Mouse (Mus musculus): Measurements from ENCODE around the gene Anp32b. TPM values are rescaled to one million over a fixed set of nuclear protein-coding genes. Genes with fewer than 3 reads are reported as not detected.
A peak's percentile ranks its signal among the peaks of the same experiment; 100 is the strongest.

Anp32b gene
- polyA plus RNA-seq, 1 experiment from 2014 or later = 351 TPM

DNA sequence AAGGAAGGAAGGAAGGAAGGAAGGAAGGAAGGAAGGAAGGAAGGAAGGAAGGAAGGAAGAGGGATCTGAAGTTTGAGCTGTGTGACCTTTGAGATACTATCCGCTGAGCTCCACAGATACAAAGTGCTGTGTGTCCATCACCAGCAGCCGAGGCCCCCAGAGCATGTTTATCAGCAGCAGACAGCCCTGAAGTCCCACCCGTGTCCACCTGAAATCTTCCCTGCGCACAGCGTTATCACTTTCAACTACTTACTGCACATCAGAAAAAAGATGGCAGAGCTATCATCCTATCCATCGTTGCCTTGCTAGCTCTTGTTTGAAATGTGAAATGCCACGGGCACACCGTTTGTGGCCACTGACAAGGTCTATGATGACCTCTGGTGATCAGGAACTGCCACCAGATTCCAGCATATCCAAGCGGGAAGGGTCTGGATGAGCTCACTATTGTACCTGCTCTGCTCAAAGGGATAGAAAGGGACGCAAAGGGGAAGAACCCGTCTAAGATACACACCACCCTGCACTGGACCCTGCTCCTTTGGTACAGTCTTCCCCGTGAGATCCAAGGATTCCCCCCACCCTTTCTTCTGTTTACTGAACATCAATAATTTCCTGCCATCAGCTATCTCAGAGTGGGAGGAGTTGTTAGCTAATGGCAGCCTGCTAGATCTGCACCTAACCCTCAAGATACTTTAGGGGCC is 18.2 kb upstream of the Anp32b start:
- Histone ChIP-seq H3K4me2 (no peak overlapping the region), H3K4me1 (no peaks in the 10 kb centered on the region), H3K9ac (no peak overlapping the region), H3K27ac (no peak overlapping the region), H3K4me3 (replicated peaks) (no peak overlapping the region), H3K27me3 (no peaks in the 10 kb centered on the region), H3K9me3 (replicated peaks) (no peaks in the 10 kb centered on the region), H3K36me3 (no peaks in the 10 kb centered on the region)
- ATAC-seq (replicated peaks; ENCODE audit: low FRiP score) = peak; percentile 81
- WGBS = 82% methylated on average over 12 of the region's 12 CpGs

DNA sequence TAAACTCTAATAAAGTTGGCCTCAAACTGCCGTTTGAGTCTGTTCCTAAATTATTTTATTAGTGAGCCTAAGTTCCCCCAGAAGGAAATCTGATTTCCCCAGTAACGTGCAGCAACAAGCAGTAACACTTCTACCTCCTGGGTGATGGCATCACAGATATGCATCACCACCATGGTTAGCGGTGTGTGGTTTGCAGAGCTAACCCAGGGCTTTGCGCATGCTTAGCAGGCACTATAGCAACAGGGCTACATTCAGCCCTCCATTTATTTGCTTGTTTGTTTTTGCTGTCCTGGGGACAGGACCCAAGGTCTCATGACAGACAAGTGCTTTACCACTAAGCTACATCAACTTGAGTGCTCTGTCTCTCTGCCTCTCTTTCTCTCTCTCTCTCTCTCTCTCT is 8.2 kb upstream of the Anp32b start:
- no peak overlapping the region for H3K9ac ChIP-seq
- WGBS = 60% methylated on average over 4 of the region's 4 CpGs
- no peaks in the 10 kb centered on the region for H3K9me3 ChIP-seq (replicated peaks)
- no peaks in the 10 kb centered on the region for H3K27me3 ChIP-seq
- no peak for ATAC-seq (replicated peaks; ENCODE audit: low FRiP score)
- 0 out of 2 replicates have a peak, but pooled peaks cover 3% of the 10 kb centered on the region for H3K4me1 ChIP-seq
- H3K36me3 ChIP-seq = no peaks in the 10 kb centered on the region
- H3K4me3 ChIP-seq (replicated peaks) = no peak overlapping the region
- no peak overlapping the region for H3K4me2 ChIP-seq
- no peak overlapping the region for H3K27ac ChIP-seq

DNA sequence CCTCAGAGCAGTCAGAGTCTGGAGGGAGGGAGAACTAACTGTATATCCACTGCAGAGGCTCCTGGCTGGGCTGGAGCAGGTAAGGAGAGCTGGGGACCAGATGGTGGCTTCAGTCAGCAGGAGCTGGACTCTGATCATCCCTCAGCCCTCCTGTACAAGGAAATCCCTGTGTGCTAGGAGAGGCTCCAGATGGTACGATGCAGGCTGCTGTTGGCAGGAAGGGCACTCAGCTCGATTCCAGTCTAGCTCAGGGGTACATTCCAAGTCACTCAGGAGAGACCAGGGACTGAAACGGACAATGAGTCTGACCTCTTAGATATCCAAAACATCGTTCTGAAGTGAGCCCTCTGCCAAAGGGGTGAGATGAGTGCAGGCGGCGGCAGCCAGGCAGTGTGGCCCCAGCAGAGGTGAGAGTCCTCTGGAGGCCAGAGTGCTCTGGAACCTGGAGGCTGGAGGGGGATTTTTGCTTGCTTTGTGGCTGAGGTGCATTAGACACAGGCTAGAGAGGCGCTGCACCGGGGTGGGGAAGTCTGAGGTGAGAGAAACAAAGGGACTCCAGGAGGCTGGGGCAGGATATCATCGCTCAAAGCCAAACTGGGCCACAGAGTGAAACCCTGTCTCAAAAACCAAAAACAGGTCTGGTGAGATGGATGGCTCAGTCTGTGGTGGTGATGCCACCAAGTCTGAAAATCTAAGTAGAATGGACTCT is 5.3 kb upstream of the Anp32b start:
- Histone ChIP-seq H3K9ac (no peak overlapping the region), H3K4me3 (replicated peaks) (no peak overlapping the region), H3K4me2 (no peak overlapping the region), H3K9me3 (replicated peaks) (no peaks in the 10 kb centered on the region), H3K36me3 (no peaks in the 10 kb centered on the region), H3K27me3 (no peaks in the 10 kb centered on the region), H3K4me1 (peaks cover 8% of the 10 kb centered on the region; the same call in 1 of the 2 replicates), H3K27ac (no peak overlapping the region)
- 39% methylated on average over 9 of the region's 9 CpGs for whole genome bisulfite sequencing
- no peak for ATAC-seq (replicated peaks; ENCODE audit: low FRiP score)

DNA sequence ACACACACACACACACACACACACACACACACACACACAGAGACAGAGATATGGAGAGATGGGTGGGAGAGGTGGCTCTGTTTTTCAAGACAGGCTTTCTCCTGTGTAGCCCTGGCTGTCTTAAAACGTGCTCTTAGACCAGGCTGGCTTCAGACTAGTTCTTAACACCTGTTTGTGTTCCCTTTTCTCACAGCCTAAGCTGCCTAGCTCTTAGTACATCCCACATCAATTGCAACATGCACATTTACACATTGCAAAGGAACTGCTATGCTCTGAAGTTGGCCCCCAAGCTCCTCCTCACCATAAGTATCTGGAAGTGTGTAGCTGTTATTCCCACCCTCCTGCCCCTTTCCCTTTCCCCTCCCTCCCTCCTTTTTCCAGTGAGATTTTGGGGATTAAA is 3.2 kb upstream of the Anp32b start:
- no peak overlapping the region for H3K27ac ChIP-seq
- H3K9me3 ChIP-seq (replicated peaks) = no peaks in the 10 kb centered on the region
- no peak overlapping the region for H3K4me3 ChIP-seq (replicated peaks)
- WGBS = 56% methylated on average over 1 of the region's 1 CpGs
- H3K4me2 ChIP-seq = no peak overlapping the region
- no peak overlapping the region for H3K9ac ChIP-seq
- no peaks in the 10 kb centered on the region for H3K36me3 ChIP-seq
- peaks cover 10% of the 10 kb centered on the region for H3K4me1 ChIP-seq
- no peaks in the 10 kb centered on the region for H3K27me3 ChIP-seq
- no peak for ATAC-seq (replicated peaks; ENCODE audit: low FRiP score)

DNA sequence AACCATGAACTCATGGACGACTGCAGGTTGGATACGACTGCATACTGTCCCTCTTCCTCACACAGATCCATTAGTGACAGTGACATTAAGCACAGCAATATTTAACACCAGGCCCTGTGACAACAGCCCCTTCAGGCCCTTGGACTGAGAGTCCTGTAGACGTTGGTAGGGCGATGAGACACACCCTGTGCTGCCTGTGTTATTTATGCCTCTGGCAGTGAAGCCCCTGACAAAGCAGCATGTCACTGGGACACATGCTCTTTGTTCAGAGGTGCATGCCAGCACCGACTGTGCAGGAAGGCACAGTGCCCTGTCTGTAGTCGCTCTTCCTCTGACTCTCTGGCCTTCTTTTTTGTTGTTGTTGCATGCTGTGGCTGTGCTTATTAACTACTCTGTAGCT is 1.8 kb upstream of the Anp32b start:
- H3K9me3 ChIP-seq (replicated peaks) = no peaks in the 10 kb centered on the region
- H3K4me3 ChIP-seq (replicated peaks) = no peak overlapping the region
- no peak overlapping the region for H3K9ac ChIP-seq
- no peaks in the 10 kb centered on the region for H3K27me3 ChIP-seq
- H3K4me1 ChIP-seq = peaks cover 24% of the 10 kb centered on the region
- H3K27ac ChIP-seq = no peak overlapping the region
- no peaks in the 10 kb centered on the region for H3K36me3 ChIP-seq
- 57% methylated on average over 6 of the region's 6 CpGs for WGBS
- no peak overlapping the region for H3K4me2 ChIP-seq
- no peak for ATAC-seq (replicated peaks; ENCODE audit: low FRiP score)

DNA sequence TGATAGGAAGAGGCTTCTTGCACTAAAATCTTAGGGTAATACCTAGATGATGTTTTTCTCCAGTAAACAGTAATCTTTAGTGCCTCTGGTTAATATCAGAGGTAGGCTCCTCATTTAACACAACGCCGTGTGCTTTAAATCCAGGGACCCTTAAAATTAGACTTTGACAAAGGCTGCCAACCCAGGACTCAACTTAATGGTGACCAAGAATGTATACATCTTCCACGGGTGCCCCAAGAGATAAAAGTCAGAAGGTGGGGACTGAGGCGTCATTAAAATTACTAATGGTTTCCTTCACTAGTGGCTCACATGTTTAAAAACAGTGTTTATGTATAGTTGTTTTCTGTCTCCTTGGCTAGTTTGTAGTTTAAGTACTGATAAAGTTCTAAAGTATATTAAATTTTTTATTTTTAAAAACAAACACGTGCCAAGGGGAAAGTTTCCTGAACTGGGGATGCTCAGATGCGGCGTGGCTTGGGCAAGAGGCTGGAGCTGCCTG is 633 bp upstream of the Anp32b start:
- Histone ChIP-seq H3K4me3 (replicated peaks) (peak overlapping the region; percentile 93), H3K4me1 (peaks cover 36% of the 10 kb centered on the region), H3K4me2 (peak overlapping the region; percentile 86), H3K27me3 (no peaks in the 10 kb centered on the region), H3K36me3 (no peaks in the 10 kb centered on the region), H3K9me3 (replicated peaks) (no peaks in the 10 kb centered on the region), H3K9ac (peak overlapping the region; percentile 99), H3K27ac (peak overlapping the region; percentile 99)
- ATAC-seq (replicated peaks; ENCODE audit: low FRiP score) = no peak
- WGBS = 31% methylated on average over 7 of the region's 7 CpGs

DNA sequence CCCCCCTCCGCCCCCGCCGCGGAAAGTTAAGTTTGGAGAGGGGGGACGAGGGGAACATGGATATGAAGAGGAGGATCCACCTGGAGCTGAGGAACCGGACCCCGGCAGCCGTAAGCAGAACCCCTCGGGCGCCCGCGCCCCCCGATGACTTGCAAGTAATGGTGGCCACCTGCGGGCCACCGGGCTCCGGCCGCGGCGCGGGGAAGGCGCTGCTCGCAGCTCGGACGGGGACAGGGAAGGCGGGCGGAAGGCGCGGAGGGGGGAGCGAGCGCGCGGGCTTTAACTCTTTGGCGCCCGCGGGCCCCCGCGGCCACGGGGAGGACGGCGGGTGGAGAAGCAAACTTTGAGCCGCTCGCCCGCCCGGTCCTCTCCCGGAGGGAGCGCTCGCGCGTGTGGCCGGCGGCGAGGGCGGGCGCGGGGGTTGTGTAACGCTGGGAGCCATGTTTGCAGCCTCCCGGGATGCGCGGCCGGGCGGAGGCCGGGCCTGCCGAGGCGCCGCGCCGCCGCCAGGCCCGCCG is 597 bp downstream of the Anp32b start:
- Histone ChIP-seq H3K27ac (peak overlapping the region; percentile 99), H3K36me3 (no peaks in the 10 kb centered on the region), H3K4me3 (replicated peaks) (peak overlapping the region; percentile 93), H3K9me3 (replicated peaks) (no peaks in the 10 kb centered on the region), H3K9ac (peak overlapping the region; percentile 99), H3K4me1 (peaks cover 43% of the 10 kb centered on the region), H3K27me3 (no peaks in the 10 kb centered on the region), H3K4me2 (peak overlapping the region; percentile 86)
- ATAC-seq (replicated peaks; ENCODE audit: low FRiP score) = peak; percentile 46
- WGBS = under 1% methylated on average over 59 of the region's 70 CpGs

DNA sequence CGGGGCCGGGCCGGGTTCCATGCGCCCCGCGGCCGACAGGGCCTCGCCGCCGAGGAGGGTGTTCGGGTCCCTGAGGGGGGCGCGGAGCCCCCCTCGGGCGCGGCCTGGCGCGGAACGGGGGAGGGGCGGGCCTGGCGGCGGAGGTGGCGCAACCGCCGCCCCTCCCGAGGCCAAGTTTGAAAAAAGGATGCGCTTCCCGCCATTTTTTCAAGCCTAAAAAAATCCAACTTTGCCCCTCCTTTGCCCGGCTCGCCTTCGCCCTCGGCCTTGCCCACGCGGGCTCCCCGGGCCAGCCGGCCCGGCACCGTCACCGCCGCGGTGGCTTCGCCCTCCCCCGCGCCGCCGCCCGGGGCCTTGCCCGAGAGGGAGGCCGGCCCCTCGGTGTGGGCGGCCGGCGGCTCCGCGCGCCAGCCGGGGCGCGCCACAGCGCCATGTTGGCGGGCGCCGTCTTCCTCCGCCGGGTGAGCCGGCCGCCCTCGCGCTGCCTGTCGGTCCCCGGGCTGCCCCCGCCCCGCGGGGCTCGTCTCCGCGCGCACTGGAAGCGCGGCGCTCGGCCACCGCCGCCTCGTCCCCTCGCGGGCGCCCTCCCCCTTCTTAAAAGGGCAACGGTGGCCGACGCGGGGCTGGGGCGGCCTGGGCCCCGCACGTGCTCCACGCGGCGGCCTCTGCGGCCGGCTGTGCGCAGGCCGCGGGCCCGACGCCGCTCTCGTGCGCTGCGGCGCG is 1.2 kb downstream of the Anp32b start:
- H3K4me1 ChIP-seq = peaks cover 48% of the 10 kb centered on the region
- no peaks in the 10 kb centered on the region for H3K27me3 ChIP-seq
- peak overlapping the region; percentile 93 for H3K4me3 ChIP-seq (replicated peaks)
- peak overlapping the region; percentile 99 for H3K27ac ChIP-seq
- H3K9ac ChIP-seq = peak overlapping the region; percentile 99
- WGBS = under 1% methylated on average over 60 of the region's 111 CpGs
- H3K36me3 ChIP-seq = 0 out of 2 replicates have a peak, but pooled peaks cover 5% of the 10 kb centered on the region
- H3K4me2 ChIP-seq = peak overlapping the region; percentile 86
- H3K9me3 ChIP-seq (replicated peaks) = no peaks in the 10 kb centered on the region
- peak; percentile 9 for ATAC-seq (replicated peaks; ENCODE audit: low FRiP score)

DNA sequence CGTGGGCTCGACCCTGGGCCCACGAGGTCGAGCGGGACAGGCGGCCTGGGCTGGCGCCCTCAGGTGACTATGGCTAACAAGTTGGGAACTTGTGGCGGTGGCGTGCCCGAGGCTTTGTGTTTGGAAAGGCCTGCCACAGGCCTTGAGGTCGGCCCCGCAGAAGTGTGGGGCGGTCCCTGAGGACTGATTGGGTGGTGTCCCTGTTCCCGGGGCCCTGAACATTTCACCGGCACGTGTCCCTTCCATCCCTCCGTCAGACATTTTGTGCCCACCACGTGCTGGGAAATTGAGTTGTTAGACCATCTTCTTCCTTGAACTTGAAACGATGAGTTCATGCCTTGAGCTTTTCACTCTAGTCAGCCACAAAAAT is 1.8 kb downstream of the Anp32b start:
- peak overlapping the region; percentile 93 for H3K4me3 ChIP-seq (replicated peaks)
- under 1% methylated on average over 19 of the region's 19 CpGs for WGBS
- H3K27me3 ChIP-seq = no peaks in the 10 kb centered on the region
- peak overlapping the region; percentile 99 for H3K27ac ChIP-seq
- peaks cover 52% of the 10 kb centered on the region for H3K4me1 ChIP-seq
- peak overlapping the region; percentile 99 for H3K9ac ChIP-seq
- H3K36me3 ChIP-seq = 0 out of 2 replicates have a peak, but pooled peaks cover 5% of the 10 kb centered on the region
- no peaks in the 10 kb centered on the region for H3K9me3 ChIP-seq (replicated peaks)
- ATAC-seq (replicated peaks; ENCODE audit: low FRiP score) = peak; percentile 31
- peak overlapping the region; percentile 86 for H3K4me2 ChIP-seq

DNA sequence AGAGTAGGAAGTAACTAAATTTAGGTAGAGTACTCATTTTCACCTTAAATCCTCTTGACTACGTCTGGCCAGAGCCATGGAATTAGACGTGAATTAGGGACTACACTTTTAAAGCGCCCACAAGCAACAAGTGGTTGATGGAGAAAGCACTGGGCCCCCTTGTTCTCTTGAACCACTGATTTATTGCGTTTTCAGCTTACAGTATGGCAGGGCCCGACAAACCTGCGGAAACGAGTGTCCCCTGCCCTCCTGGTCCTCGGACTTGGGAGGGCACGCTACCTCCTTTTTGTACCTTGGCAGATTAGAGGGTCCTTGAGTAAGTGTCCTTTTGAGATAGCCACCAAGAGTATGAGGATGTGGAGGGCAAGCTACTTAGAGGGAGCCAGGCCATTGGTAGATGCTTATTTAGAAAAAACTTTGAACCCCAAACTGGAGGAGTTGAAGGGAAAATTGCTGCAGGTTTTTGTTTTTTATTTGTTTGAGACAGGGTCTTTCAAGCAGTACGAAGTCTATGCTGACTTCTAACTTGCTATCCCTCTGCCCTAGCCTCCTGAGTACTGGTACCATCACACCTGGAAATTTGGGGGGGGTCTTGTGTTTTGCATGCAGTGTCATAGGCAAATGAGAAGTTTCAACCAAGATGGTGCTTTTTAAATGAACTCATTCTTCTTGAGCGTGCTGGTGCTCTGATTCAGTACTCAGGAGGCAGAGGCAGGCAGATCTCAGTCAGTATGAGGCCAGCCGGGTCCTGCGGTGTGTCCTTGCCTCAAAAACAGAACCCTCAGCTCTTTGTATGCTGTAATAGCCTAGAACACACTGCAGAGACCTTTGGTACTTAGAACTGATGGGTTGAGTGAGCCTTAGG is 2.4 kb downstream of the Anp32b start:
- H3K9ac ChIP-seq = peak overlapping the region; percentile 99
- no peak for ATAC-seq (replicated peaks; ENCODE audit: low FRiP score)
- H3K4me3 ChIP-seq (replicated peaks) = peak overlapping the region; percentile 93
- peak overlapping the region; percentile 86 for H3K4me2 ChIP-seq
- WGBS = 25% methylated on average over 13 of the region's 13 CpGs
- peak overlapping the region; percentile 99 for H3K27ac ChIP-seq
- H3K4me1 ChIP-seq = peaks cover 52% of the 10 kb centered on the region
- H3K36me3 ChIP-seq = 0 out of 2 replicates have a peak, but pooled peaks cover 9% of the 10 kb centered on the region
- no peaks in the 10 kb centered on the region for H3K9me3 ChIP-seq (replicated peaks)
- H3K27me3 ChIP-seq = no peaks in the 10 kb centered on the region
